Mouse (Mus musculus) G1E (cell line): ENCODE measurements around the gene Lhx2. TPM values are rescaled to one million over a fixed set of nuclear protein-coding genes. Genes with fewer than 3 reads are reported as not detected.

Experiments
- ATAC-seq: 2 replicates; pipeline ENCODE4 v1.8.0; 2016; ENCODE audit warnings: mild to moderate bottlenecking; ENCODE audit not compliant: insufficient number of reproducible peaks, poor library complexity, low FRiP score, severe bottlenecking; ENCODE audit errors: extremely low read depth
- DNase-seq: peaks from one replicate; pipeline ENCODE4 v3.0.0; 2012; ENCODE audit warnings: low spot score
- H3K27me3 ChIP-seq: 2 replicates; pipeline ENCODE4 v1.6.1; 2012; ENCODE audit warnings: mild to moderate bottlenecking, low read length, inconsistent platforms; ENCODE audit not compliant: insufficient read depth
- H3K36me3 ChIP-seq: replicated peaks from 2 replicates; pipeline ENCODE3; 2012; ENCODE audit warnings: mild to moderate bottlenecking, inconsistent platforms
- H3K4me1 ChIP-seq: 2 replicates; pipeline ENCODE4 v1.6.1; 2012; ENCODE audit warnings: low read depth, low read length, inconsistent platforms, mixed read lengths; ENCODE audit not compliant: insufficient read depth
- H3K4me3 ChIP-seq: 2 replicates; pipeline ENCODE4 v1.5.1; 2012; ENCODE audit warnings: low read depth, mild to moderate bottlenecking, inconsistent platforms, low read length, moderate library complexity, mixed read lengths
- H3K9me3 ChIP-seq: replicated peaks from 2 replicates; pipeline ENCODE4 v1.6.1; 2012; ENCODE audit warnings: inconsistent platforms
- CTCF ChIP-seq: IDR thresholded peaks from 2 replicates; pipeline ENCODE4 v1.5.1; 2012; ENCODE audit warnings: low read depth, low read length, inconsistent platforms, mixed read lengths
- GATA1 ChIP-seq: IDR thresholded peaks from 2 replicates; pipeline ENCODE4 v1.6.1; 2012; ENCODE audit warnings: borderline replicate concordance, low read length, inconsistent platforms, mixed read lengths
- GATA2 ChIP-seq: IDR thresholded peaks from 2 replicates; pipeline ENCODE4 v1.6.1; 2012; ENCODE audit warnings: low read depth, low read length, inconsistent platforms, borderline replicate concordance
- POLR2AphosphoS5 ChIP-seq: IDR thresholded peaks from 2 replicates; pipeline ENCODE4 v1.6.1; 2012; ENCODE audit warnings: low read depth, low read length, inconsistent platforms; ENCODE audit not compliant: insufficient replicate concordance
- TAL1 ChIP-seq: conservative IDR thresholded peaks from 2 replicates; pipeline ENCODE4 v1.6.1; 2012; ENCODE audit warnings: low read depth, low read length, inconsistent platforms, mixed read lengths
- polyA plus RNA-seq: library from polyadenylated mRNA; stranded (reverse); fragments of >175 nt; gene quantifications from 2 replicates; pipeline ENCODE4 v1.2.3, GENCODE M21; 2012
- total RNA-seq, 2 experiments: library from RNA; stranded (forward) in 1 of 2; stranded (reverse) in 1 of 2; fragments of 200-1000 nt in 1 of 2; fragments of >200 nt in 1 of 2; fragmentation: Nextera tagmentation in 1 of 2; gene quantifications; 2 replicates each; pipeline ENCODE4 v1.2.3; 2014 to 2017

The Lhx2 gene
- total and polyA plus RNA-seq, 3 experiments, result 0.05 TPM; not detected in 1

DNA sequence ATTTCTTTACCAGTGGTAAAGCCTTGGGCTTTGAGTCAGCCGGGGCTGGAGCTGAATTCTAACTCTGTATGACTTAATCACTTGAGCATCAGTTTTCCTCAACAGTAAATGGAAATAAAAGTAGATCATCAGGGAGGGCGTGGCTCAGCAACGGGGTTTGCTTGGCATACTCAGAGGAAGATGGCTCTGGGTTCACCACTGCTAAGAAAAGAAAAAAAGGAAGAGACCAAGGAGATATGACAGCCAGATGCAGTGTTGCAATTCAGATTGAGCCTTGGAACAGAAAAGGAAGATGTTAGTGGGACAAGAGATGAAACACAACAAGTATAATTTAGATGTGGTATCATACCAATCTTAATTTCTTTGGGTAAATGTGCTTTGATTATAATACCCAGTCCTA is 25.7 kb upstream of the Lhx2 start:
- no peak for TF ChIP-seq CTCF
- TF ChIP-seq GATA1, result no peak
- TF ChIP-seq GATA2, result no peak
- no peak for TF ChIP-seq POLR2AphosphoS5
- TF ChIP-seq TAL1, result no peak
- peaks cover 2% of the 10 kb centered on the region; the same call in 1 of the 2 replicates for H3K4me1 ChIP-seq
- no peak overlapping the region for H3K4me3 ChIP-seq
- H3K27me3 ChIP-seq, result peaks cover 47% of the 10 kb centered on the region
- DNase-seq (no peak), ATAC-seq (no peak)
- no peaks in the 10 kb centered on the region for H3K9me3 ChIP-seq
- H3K36me3 ChIP-seq, result no peaks in the 10 kb centered on the region

DNA sequence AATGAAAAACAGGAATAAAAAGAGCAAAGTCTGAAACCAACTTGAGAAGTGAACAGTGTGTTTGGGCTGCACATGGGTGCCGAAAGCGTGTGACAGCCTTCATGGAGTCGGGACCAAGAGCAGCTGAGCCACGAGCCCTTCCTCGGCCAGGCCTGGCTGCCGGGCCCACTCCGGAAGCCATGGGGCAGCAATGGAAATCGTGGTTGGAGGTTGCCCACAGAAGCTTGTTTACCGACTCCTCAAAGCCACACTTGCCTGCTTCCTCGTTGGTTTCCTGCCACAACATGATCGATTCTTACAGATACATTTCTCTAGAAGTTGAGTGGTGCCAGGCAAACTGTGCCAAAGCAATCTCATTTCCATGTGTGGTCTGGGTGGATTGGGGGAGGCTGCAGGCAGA is 20.0 kb upstream of the Lhx2 start:
- Histone ChIP-seq H3K27me3 (peaks cover 71% of the 10 kb centered on the region), H3K9me3 (no peaks in the 10 kb centered on the region), H3K4me3 (no peak overlapping the region), H3K4me1 (peaks cover 10% of the 10 kb centered on the region), H3K36me3 (no peaks in the 10 kb centered on the region)
- ATAC-seq (no peak), DNase-seq (no peak)
- TF ChIP-seq TAL1 (no peak), CTCF (no peak), POLR2AphosphoS5 (no peak), GATA2 (no peak), GATA1 (no peak)

DNA sequence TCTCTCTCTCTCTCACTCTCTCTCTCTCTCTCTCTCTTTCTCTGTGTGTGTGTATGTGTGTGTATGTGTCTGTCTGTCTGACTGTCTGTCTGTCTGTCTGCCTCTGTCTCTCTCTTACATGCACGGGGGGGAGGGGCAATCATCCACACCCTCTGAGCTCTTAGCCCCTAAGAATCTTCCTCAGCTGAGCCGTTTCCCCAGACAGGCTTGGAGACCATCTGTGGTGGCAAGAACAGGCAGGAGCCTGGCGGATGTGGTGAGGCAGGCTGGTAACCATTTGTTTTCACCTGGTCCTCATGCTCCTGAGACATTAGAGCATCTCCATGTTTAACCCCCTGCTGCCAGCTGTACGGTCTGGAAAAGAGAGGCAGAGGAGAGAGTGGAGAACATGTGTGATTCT is 18.2 kb upstream of the Lhx2 start:
- Histone ChIP-seq H3K36me3 (no peaks in the 10 kb centered on the region), H3K4me3 (no peak overlapping the region), H3K27me3 (peaks cover 75% of the 10 kb centered on the region), H3K4me1 (peaks cover 10% of the 10 kb centered on the region), H3K9me3 (no peaks in the 10 kb centered on the region)
- DNase-seq (no peak), ATAC-seq (no peak)
- no peak for TF ChIP-seq GATA1

DNA sequence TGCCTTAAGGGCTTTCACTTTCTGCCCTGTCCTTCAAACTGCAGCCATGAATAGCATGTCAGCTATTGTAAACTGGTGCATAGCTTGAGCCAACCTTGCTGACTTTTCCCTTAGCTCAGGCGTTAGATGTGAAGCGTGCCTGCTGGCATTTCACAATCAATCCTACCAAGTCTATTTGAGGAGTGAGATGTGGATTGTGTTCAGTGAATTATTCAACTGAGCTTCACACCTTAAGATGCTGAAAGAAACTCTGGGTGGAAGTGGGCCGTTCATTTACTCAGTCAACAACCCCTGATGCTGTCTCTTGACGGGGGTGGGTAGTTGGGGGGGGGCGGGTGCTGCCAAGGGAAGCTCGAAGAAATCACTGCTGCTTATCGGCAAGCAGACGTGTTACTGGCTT is 15.7 kb upstream of the Lhx2 start:
- Histone ChIP-seq H3K27me3 (peaks cover 76% of the 10 kb centered on the region), H3K4me1 (peaks cover 14% of the 10 kb centered on the region), H3K36me3 (no peaks in the 10 kb centered on the region), H3K9me3 (no peaks in the 10 kb centered on the region), H3K4me3 (no peak overlapping the region)
- no peak for DNase-seq
- TF ChIP-seq GATA2 (no peak), CTCF (no peak), TAL1 (no peak), POLR2AphosphoS5 (no peak), GATA1 (no peak)
- no peak for ATAC-seq

- DNase-seq (no peak), ATAC-seq (no peak)
- no peak overlapping the region for H3K4me3 ChIP-seq
- H3K36me3 ChIP-seq, result no peaks in the 10 kb centered on the region
- H3K27me3 ChIP-seq, result peaks cover 54% of the 10 kb centered on the region
- no peaks in the 10 kb centered on the region for H3K9me3 ChIP-seq
- no peak for TF ChIP-seq TAL1
- no peak for TF ChIP-seq CTCF
- TF ChIP-seq GATA2, result no peak
- TF ChIP-seq GATA1, result no peak
- no peak for TF ChIP-seq POLR2AphosphoS5
- H3K4me1 ChIP-seq, result peaks cover 15% of the 10 kb centered on the region; the same call in 1 of the 2 replicates
These were observed 12.4 kb upstream of the Lhx2 start for GRCm38 (mm10) chr2:38326671-38327070.

- Histone ChIP-seq H3K4me1 (peaks cover 24% of the 10 kb centered on the region), H3K9me3 (no peaks in the 10 kb centered on the region), H3K36me3 (no peaks in the 10 kb centered on the region), H3K4me3 (no peak overlapping the region), H3K27me3 (peaks cover 40% of the 10 kb centered on the region)
- no peak for ATAC-seq
- no peak for DNase-seq
- TF ChIP-seq GATA2 (no peak), CTCF (no peak)
These were observed 5.4 kb upstream of the Lhx2 start for GRCm38 (mm10) chr2:38333586-38334119.

GRCm38 (mm10) chr2:38336606-38337005 is 2.5 kb upstream of the Lhx2 start:
- TF ChIP-seq TAL1, result no peak
- TF ChIP-seq CTCF, result no peak
- TF ChIP-seq POLR2AphosphoS5, result no peak
- no peak for TF ChIP-seq GATA1
- TF ChIP-seq GATA2, result no peak
- H3K4me1 ChIP-seq, result peaks cover 37% of the 10 kb centered on the region
- no peaks in the 10 kb centered on the region for H3K36me3 ChIP-seq
- no peaks in the 10 kb centered on the region for H3K9me3 ChIP-seq
- ATAC-seq (no peak), DNase-seq (no peak)
- peaks cover 70% of the 10 kb centered on the region for H3K27me3 ChIP-seq
- no peak overlapping the region for H3K4me3 ChIP-seq
